ENCODE assay signal across 15 mouse cellular contexts in genomic region chr4:33523774-33524173, GRCm38 (mm10).
"Had no signal": no experiment of that assay in that cellular context is flagged by ENCODE, and none has a peak within 500 bp of the region (broad histone marks: within the 10 kb centered on the region; RNA-seq: fewer than 3 reads in every experiment).

No protein-coding gene starts in this region.

- H3K36me3 ChIP-seq: lung, embryonic 15.5 days; midbrain, embryonic 13.5 days; midbrain, embryonic 15.5 days; neural tube, embryonic 12.5 days had no signal

- H3K27ac ChIP-seq: lung, embryonic 15.5 days; macrophage; midbrain, embryonic 13.5 days; midbrain, embryonic 15.5 days; neural tube, embryonic 12.5 days had no signal

- H3K4me2 ChIP-seq: lung, embryonic 15.5 days; midbrain, embryonic 11.5 days; midbrain, embryonic 13.5 days; midbrain, embryonic 15.5 days; neural tube, embryonic 12.5 days had no signal

- DNase-seq: liver, postnatal 0 days; lung, adult 2 months; retina, postnatal 1 day; right cerebral cortex, postnatal 25 days; spleen, adult 18-20 months; thymus, adult 18-20 months; thymus, postnatal 14 days; thymus, postnatal 4 days had no signal

- H3K9ac ChIP-seq: liver, postnatal 0 days; lung, embryonic 15.5 days; midbrain, embryonic 13.5 days; midbrain, embryonic 15.5 days; neural tube, embryonic 12.5 days had no signal

- H3K27me3 ChIP-seq: lung, embryonic 15.5 days; midbrain, embryonic 13.5 days; midbrain, embryonic 15.5 days; neural tube, embryonic 12.5 days had no signal

- ATAC-seq: liver, postnatal 0 days had no signal

- H3K4me1 ChIP-seq: megakaryocyte, embryonic 14.5 days had no signal

- H3K9me3 ChIP-seq: lung, embryonic 15.5 days; midbrain, embryonic 13.5 days; midbrain, embryonic 15.5 days; neural tube, embryonic 12.5 days had no signal

- H3K4me3 ChIP-seq: lung, embryonic 15.5 days; megakaryocyte, embryonic 14.5 days; midbrain, embryonic 13.5 days; midbrain, embryonic 15.5 days; neural tube, embryonic 12.5 days had no signal
